ENCODE assay signal across 24 mouse cellular contexts in the genomic region with DNA sequence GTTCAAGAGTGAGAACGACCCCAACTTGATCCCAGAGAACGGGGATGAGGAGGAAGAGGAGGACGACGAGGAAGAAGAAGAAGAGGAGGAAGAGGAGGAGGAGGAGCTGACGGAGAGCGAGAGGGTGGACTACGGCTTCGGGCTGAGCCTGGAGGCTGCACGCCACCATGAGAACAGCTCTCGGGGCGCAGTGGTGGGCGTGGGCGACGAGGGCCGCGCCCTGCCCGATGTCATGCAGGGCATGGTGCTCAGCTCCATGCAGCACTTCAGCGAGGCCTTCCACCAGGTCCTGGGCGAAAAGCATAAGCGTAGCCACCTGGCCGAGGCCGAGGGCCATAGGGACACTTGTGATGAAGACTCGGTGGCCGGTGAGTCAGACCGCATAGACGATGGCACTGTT.
DNase-seq lines count a peak whose midpoint lies in the region; ATAC-seq and TF ChIP-seq lines count a peak whose summit lies in the region.
"Had no signal": no experiment of that assay in that cellular context is flagged by ENCODE, and none has a peak within 500 bp of the region (broad histone marks: within the 10 kb centered on the region; RNA-seq: fewer than 3 reads in every experiment).

No protein-coding gene starts in this region.

- 98% methylated on average over 22 of the region's 26 CpGs for WGBS in hindbrain, embryonic 11.5 days
- WGBS in hindbrain, embryonic 10.5 days, result 97% methylated on average over 26 of the region's 26 CpGs
- 85% methylated on average over 26 of the region's 26 CpGs for WGBS in liver, embryonic 12.5 days (ENCODE audit: insufficient replicate concordance)
- whole genome bisulfite sequencing in liver, postnatal 0 days (ENCODE audit: insufficient replicate concordance), result 92% methylated on average over 25 of the region's 26 CpGs
- 96% methylated on average over 26 of the region's 26 CpGs for WGBS in neural tube, embryonic 15.5 days

- no peak overlapping the region for H3K27ac ChIP-seq in hindbrain, embryonic 11.5 days (ENCODE audit: low read depth, low read length)
- no peak overlapping the region for H3K27ac ChIP-seq in hindbrain, embryonic 10.5 days
- H3K27ac ChIP-seq in liver, embryonic 12.5 days, result no peak overlapping the region
- H3K27ac ChIP-seq in liver, postnatal 0 days (ENCODE audit: low read depth), result no peak overlapping the region
- no peak overlapping the region for H3K27ac ChIP-seq in testis, adult 2 months (ENCODE audit: control insufficient read depth, insufficient read depth, low read depth, low read length)
- no peak overlapping the region for H3K27ac ChIP-seq in neural tube, embryonic 15.5 days (replicated peaks)
- H3K27ac ChIP-seq: embryonic facial prominence, embryonic 10.5 days; heart, embryonic 13.5 days; hindbrain, embryonic 14.5 days; macrophage; midbrain, embryonic 10.5 days; neural tube, embryonic 12.5 days had no signal

- TF ChIP-seq POLR2A in testis, adult 2 months (IDR thresholded peaks at IDR 0.05; ENCODE audit: control insufficient read depth, low read depth, low read length), result no peak

- H3K9ac ChIP-seq in hindbrain, embryonic 11.5 days (ENCODE audit: low read depth, low read length), result no peak overlapping the region
- no peak overlapping the region for H3K9ac ChIP-seq in liver, embryonic 12.5 days
- no peak overlapping the region for H3K9ac ChIP-seq in liver, postnatal 0 days (replicated peaks)
- H3K9ac ChIP-seq in neural tube, embryonic 15.5 days (replicated peaks), result 0 out of 2 replicates have a peak overlapping the region, but pooled peaks have one; percentile 5
- H3K9ac ChIP-seq: heart, embryonic 13.5 days; hindbrain, embryonic 14.5 days; neural tube, embryonic 12.5 days had no signal

- H3K4me2 ChIP-seq in hindbrain, embryonic 11.5 days (replicated peaks; ENCODE audit: low read depth, low read length), result no peak overlapping the region
- H3K4me2 ChIP-seq in liver, embryonic 12.5 days, result no peak overlapping the region
- no peak overlapping the region for H3K4me2 ChIP-seq in liver, postnatal 0 days (ENCODE audit: low read depth, low read length)
- no peak overlapping the region for H3K4me2 ChIP-seq in neural tube, embryonic 15.5 days
- H3K4me2 ChIP-seq: heart, embryonic 13.5 days; hindbrain, embryonic 14.5 days; neural tube, embryonic 12.5 days had no signal

- peaks cover 13% of the 10 kb centered on the region for H3K36me3 ChIP-seq in hindbrain, embryonic 11.5 days (ENCODE audit: control insufficient read depth, insufficient read depth, low read length)
- H3K36me3 ChIP-seq in hindbrain, embryonic 10.5 days, result peaks cover 30% of the 10 kb centered on the region
- H3K36me3 ChIP-seq in liver, embryonic 12.5 days, result peaks cover 75% of the 10 kb centered on the region
- peaks cover 14% of the 10 kb centered on the region for H3K36me3 ChIP-seq in liver, postnatal 0 days (replicated peaks; ENCODE audit: insufficient read depth, low read length)
- no peaks in the 10 kb centered on the region for H3K36me3 ChIP-seq in testis, adult 2 months (ENCODE audit: control insufficient read depth, insufficient read depth, low read length)
- H3K36me3 ChIP-seq in neural tube, embryonic 15.5 days, result peaks cover 16% of the 10 kb centered on the region

- TF ChIP-seq EP300 in liver, postnatal 0 days (IDR thresholded peaks at IDR 0.05; ENCODE audit: low read depth), result no peak

- H3K4me3 ChIP-seq in hindbrain, embryonic 11.5 days (ENCODE audit: low read depth, low read length), result no peak overlapping the region
- H3K4me3 ChIP-seq in hindbrain, embryonic 10.5 days, result no peak overlapping the region
- H3K4me3 ChIP-seq in liver, embryonic 12.5 days, result no peak overlapping the region
- H3K4me3 ChIP-seq in liver, postnatal 0 days (ENCODE audit: low read depth, low read length), result no peak overlapping the region
- H3K4me3 ChIP-seq in testis, adult 2 months (ENCODE audit: control insufficient read depth, low read depth, low read length), result peak overlapping the region; percentile 39
- H3K4me3 ChIP-seq in neural tube, embryonic 15.5 days (replicated peaks), result no peak overlapping the region
- H3K4me3 ChIP-seq: embryonic facial prominence, embryonic 10.5 days; heart, embryonic 13.5 days; midbrain, embryonic 10.5 days; neural tube, embryonic 12.5 days had no signal

- H3K9me3 ChIP-seq in hindbrain, embryonic 11.5 days (ENCODE audit: control insufficient read depth, low read length), result no peaks in the 10 kb centered on the region
- H3K9me3 ChIP-seq in hindbrain, embryonic 10.5 days, result 0 out of 2 replicates have a peak, but pooled peaks cover 4% of the 10 kb centered on the region
- H3K9me3 ChIP-seq in liver, embryonic 12.5 days (replicated peaks), result no peaks in the 10 kb centered on the region
- H3K9me3 ChIP-seq in liver, postnatal 0 days (ENCODE audit: low read length), result no peaks in the 10 kb centered on the region
- H3K9me3 ChIP-seq in neural tube, embryonic 15.5 days (replicated peaks), result no peaks in the 10 kb centered on the region
- H3K9me3 ChIP-seq: embryonic facial prominence, embryonic 10.5 days; heart, embryonic 13.5 days; midbrain, embryonic 10.5 days; neural tube, embryonic 12.5 days had no signal

- DNase-seq in hindbrain, embryonic 11.5 days (ENCODE audit: low spot score), result no peak
- no peak for DNase-seq in hindbrain, embryonic 10.5 days (ENCODE audit: low spot score)
- no peak for DNase-seq in liver, postnatal 0 days
- no peak for DNase-seq in testis, postnatal 10 days (ENCODE audit: low spot score)
- no peak for DNase-seq in ovary, postnatal 36 days (ENCODE audit: low spot score)
- DNase-seq: adrenal gland, postnatal 25 days; cerebellum, adult 9-11 months; gastrocnemius, postnatal 14 days; heart, adult 11 months; heart, postnatal 14 days; kidney, adult 8-10 months; kidney, postnatal 14 days had no signal

- no peak for TF ChIP-seq CTCF in liver, postnatal 0 days (IDR thresholded peaks at IDR 0.05; ENCODE audit: low read depth)
- TF ChIP-seq CTCF in testis, adult 2 months (IDR thresholded peaks at IDR 0.05; ENCODE audit: control insufficient read depth, insufficient read depth, insufficient replicate concordance, low read depth, low read length), result no peak

- peak; percentile 13; the same call in 1 of the 2 replicates for ATAC-seq in hindbrain, embryonic 11.5 days (ENCODE audit: low FRiP score)
- ATAC-seq in liver, embryonic 12.5 days, result peak; percentile 41; the same call in 1 of the 2 replicates
- no peak for ATAC-seq in liver, postnatal 0 days
- 0 out of 2 replicates have a peak, but pooled peaks have one; percentile 48 for ATAC-seq in neural tube, embryonic 15.5 days (ENCODE audit: low FRiP score)
- ATAC-seq: CD4-positive, CD25-positive, alpha-beta regulatory T cell, adult 4 months; forebrain, embryonic 16.5 days; lung, postnatal 0 days had no signal

- no peaks in the 10 kb centered on the region for H3K27me3 ChIP-seq in hindbrain, embryonic 11.5 days (ENCODE audit: control insufficient read depth, insufficient read depth, low read length)
- H3K27me3 ChIP-seq in hindbrain, embryonic 10.5 days (ENCODE audit: insufficient read depth, poor library complexity, severe bottlenecking), result no peaks in the 10 kb centered on the region
- no peaks in the 10 kb centered on the region for H3K27me3 ChIP-seq in liver, embryonic 12.5 days (replicated peaks)
- H3K27me3 ChIP-seq in liver, postnatal 0 days (ENCODE audit: insufficient read depth, low read length), result no peaks in the 10 kb centered on the region
- H3K27me3 ChIP-seq in testis, adult 2 months (ENCODE audit: control insufficient read depth, insufficient read depth, low read length), result no peaks in the 10 kb centered on the region
- H3K27me3 ChIP-seq in neural tube, embryonic 15.5 days (replicated peaks), result no peaks in the 10 kb centered on the region
- H3K27me3 ChIP-seq: heart, embryonic 13.5 days; neural tube, embryonic 12.5 days had no signal

- H3K4me1 ChIP-seq in hindbrain, embryonic 11.5 days (replicated peaks; ENCODE audit: control insufficient read depth, insufficient read depth, low read length), result no peaks in the 10 kb centered on the region
- 0 out of 2 replicates have a peak, but pooled peaks cover 4% of the 10 kb centered on the region for H3K4me1 ChIP-seq in hindbrain, embryonic 10.5 days (replicated peaks)
- 0 out of 2 replicates have a peak, but pooled peaks cover 4% of the 10 kb centered on the region for H3K4me1 ChIP-seq in liver, embryonic 12.5 days
- H3K4me1 ChIP-seq in liver, postnatal 0 days (ENCODE audit: insufficient read depth), result no peaks in the 10 kb centered on the region
- no peaks in the 10 kb centered on the region; the same call in 1 of the 2 replicates for H3K4me1 ChIP-seq in testis, adult 2 months (ENCODE audit: control insufficient read depth, insufficient read depth, low read length)
- peaks cover 34% of the 10 kb centered on the region for H3K4me1 ChIP-seq in neural tube, embryonic 15.5 days
